Mouse (Mus musculus) mouse trophoblast stem cell (cell line): ENCODE measurements around the gene St6galnac3.

Experiments used
- in situ Hi-C, 2 experiments: fragments of 300-500 bp; cut with MseI, MboI; formaldehyde crosslinking; loops; 2 replicates in 1 of 2; 3 replicates in 1 of 2; pipeline ENCODE4 v1.15.1; 2025

Gene St6galnac3

DNA sequence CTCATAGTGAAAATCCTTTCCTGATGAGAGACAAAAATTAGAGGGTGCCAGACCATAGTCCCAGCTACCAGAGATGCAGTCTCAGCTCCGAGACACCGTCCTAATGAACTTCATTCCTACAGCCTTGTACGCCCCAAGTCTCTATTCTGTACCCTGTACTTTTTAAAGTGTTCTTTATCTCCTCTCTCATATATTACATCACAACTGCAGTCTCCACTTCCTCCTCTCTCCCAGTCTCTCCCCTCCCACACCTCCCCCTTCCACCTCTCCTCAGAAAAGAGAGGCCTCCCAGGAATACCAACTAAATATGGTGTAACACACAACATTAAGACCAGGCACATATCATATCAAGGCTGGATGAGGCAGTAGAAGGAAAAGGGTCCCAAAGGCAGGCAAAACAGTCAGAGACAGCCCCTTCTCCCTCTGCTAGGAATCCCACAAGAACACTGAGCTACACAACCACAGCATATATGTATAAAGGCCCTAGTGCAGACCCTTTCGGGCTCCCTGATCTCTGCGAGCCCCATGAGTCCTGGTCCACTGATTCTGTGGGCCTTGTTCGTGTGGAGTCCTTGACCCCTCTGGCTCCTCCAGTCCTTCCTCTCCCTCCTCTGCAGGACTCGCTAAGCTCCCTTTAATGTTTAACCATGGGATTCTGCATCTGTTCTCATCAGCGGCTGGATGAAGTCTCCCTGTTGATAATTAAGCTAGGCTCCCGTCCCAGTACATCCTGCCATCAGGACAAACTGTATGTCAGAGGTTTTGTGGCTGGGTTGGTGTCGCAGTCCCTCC is 502.2 kb downstream of the St6galnac3 start:
- in situ Hi-C loops, result no loop called here

- in situ Hi-C loops, result no loop called here
Measured at GRCm38 (mm10) chr3:153219391-153219790, 505.6 kb downstream of the St6galnac3 start.

- in situ Hi-C loops, result no loop called here
Measured at GRCm38 (mm10) chr3:153208186-153208585, 516.8 kb downstream of the St6galnac3 start.

- in situ Hi-C loops, result no loop called here
Measured at GRCm38 (mm10) chr3:153204046-153204445, 520.9 kb downstream of the St6galnac3 start.

DNA sequence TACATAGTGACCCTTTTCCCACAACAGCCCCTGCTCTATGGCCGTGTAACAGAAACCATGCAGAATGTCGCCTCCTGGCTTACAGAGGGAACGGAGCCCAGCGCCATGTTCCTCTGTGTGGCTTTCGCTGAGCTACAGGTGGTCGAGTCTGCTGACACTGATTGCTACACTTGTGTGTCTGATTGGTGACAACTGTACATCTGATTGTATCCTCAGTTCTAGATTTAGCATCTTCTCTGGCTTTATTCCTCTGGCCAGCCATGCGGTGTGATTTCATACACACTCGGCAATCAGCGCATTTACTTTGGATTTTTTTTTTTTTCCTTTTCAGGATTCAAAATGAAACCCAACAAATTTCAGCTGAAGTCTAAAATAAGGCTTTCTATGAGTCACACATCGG is 523.1 kb downstream of the St6galnac3 start:
- in situ Hi-C loops, result no loop called here

DNA sequence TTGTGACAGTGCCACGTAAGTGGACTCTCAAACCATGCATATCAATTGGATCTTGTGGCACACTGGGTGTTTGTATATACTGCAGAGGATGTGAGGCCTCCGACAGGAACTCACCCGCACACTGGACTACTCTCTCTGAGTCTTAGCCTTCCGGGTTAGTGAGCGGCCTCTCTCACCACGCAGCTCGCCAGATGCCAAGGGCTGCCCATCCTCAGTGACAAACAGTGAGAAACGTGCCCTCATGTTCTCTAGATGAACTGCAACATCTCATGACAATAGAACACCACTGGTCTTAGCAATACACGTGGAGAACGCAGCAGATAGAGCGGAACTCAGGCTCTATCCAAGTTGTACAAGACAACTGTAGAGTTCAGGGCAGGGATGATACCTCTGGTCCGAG is 524.2 kb downstream of the St6galnac3 start:
- in situ Hi-C loops, result no loop called here

DNA sequence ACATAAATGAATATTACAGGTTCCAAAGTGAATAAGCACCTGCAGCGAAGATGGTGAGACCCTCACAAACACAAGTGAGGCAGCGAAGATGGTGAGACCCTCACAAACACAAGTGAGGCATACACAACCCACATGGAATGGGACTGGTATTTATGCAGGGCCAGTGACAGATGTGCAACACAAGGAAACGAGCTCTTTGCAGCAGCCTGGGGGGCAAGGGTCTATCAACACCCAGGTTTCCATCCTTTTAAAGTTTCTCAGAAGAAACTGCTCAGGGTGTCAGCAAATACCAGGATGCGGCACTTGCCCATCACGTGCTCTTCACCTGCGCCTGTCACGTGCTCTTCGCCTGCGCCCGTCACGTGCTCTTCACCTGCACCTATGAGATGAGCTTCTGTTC is 524.9 kb downstream of the St6galnac3 start:
- in situ Hi-C loops, result no loop called here

GRCm38 (mm10) chr3:153199251-153199650 is 525.7 kb downstream of the St6galnac3 start:
- in situ Hi-C loops, result no loop called here

- in situ Hi-C loops, result no loop called here
Measured at GRCm38 (mm10) chr3:153198514-153198913, 526.5 kb downstream of the St6galnac3 start.

DNA sequence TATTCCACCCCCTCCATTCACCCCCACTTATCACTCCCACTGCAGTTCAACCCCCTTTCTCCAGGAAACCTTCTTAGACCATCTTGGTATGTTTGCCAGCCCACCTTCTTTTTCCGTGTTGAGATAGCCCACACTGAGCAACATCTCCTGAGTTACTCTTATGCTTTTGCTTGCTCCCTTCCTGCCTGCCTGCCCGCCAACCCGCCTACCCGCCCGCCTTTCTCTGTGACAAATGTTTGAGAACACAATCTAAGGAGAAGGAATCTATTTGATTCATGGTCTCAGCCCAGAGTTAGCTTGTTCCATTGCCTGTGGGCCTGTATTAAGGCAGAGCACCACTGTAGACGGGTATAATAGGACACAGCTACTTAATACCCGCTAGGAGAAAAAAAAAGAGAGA is 531.9 kb downstream of the St6galnac3 start:
- in situ Hi-C loops, result no loop called here

DNA sequence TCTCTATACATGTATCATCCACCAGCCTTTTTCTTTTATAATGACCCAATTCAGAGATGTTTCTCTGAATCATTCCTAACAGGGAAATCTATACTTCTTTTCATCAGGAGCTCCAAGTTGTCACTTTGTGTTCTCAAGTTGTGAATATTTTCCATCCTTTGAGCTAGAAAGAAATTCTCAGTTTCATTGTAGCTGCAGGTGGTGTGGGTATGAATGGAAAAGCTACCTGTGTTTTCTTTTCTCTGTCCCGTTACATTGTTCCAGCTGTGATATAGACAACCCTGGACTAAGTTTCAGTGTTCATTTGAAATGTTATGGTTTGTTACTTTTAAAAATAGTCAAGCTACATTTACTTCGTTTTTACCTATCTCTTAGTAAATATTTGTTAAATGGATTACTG is 534.2 kb downstream of the St6galnac3 start:
- in situ Hi-C loops, result no loop called here

- in situ Hi-C loops, result no loop called here
Measured at GRCm38 (mm10) chr3:153189685-153190467, 535.1 kb downstream of the St6galnac3 start.

DNA sequence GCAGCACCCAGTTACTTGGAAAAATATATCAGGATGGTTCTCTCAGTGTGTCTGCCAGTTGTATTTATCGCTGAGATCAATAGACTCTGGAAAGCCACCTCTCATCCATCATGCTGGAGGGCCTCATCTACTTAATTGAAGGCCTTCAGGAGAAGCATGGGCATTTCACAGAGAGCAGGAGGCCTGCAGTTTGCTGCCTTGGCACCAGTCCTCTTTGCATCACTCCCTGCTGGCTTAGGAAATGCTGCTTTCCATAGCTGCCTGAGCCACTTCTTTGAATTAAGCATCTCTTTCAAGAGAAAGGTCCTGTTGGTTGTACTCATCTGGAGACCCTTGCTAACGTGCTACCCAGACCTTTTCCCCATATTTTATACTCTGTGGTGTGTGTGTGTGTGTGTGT is 536.8 kb downstream of the St6galnac3 start:
- in situ Hi-C loops, result no loop called here

DNA sequence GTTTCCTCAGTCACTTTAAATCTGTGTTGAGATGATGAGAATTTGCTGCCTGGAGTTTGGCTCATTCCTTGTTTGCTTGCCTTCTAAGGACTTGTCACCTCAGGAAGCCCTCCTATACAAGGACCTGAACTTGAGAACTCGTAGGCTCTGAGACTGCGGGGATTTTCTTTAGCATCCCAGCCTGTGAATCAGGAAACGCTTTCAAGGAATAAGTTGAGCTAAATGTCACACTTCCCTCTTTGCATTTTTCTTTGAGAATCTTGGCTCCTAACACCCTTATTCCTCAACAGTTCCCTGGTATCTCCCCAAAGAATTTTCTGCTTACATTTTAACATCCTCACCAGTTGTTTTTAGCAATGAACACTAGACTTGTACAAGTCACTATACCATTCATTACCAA is 539.9 kb downstream of the St6galnac3 start:
- in situ Hi-C loops, result no loop called here

DNA sequence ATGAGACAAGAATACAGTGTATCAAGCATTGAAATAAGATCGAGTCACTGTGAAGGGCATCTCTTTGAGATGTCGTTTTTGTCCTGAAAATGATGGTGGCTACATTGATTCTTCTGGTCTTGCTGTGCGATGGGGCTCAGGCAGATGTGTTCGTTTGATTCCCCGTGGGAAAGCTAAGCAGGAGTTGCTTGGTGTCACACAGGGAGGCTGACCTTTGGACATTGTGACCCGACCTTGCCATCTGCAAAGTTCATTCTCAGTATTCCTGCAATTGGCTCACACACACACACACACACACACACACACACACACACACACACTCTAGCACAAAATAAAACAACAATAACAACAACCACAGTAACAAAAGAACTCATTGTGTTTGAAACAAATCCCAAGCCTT is 543.7 kb downstream of the St6galnac3 start:
- in situ Hi-C loops, result no loop called here

- in situ Hi-C loops, result no loop called here
Measured at GRCm38 (mm10) chr3:153176749-153177148, 548.2 kb downstream of the St6galnac3 start.

DNA sequence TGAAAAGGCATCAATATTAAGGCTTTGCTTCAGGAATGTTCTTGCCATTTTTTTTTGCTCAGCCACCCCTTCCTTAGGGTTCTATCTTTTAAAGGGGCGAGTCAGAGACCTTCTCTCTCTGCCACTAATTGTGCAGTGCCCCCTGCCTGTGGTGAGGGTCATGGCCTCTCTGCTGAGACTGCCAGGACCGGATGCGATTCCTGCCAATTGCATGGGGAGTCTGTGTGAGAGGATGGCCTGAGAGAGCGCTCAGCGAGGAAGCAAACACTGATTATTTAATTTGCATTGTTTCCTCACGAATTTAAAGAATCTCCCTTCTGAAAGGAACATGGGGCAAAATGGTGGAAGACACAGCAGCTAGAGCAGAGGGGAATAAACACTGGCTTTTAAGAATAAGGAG is 548.6 kb downstream of the St6galnac3 start:
- in situ Hi-C loops, result no loop called here

DNA sequence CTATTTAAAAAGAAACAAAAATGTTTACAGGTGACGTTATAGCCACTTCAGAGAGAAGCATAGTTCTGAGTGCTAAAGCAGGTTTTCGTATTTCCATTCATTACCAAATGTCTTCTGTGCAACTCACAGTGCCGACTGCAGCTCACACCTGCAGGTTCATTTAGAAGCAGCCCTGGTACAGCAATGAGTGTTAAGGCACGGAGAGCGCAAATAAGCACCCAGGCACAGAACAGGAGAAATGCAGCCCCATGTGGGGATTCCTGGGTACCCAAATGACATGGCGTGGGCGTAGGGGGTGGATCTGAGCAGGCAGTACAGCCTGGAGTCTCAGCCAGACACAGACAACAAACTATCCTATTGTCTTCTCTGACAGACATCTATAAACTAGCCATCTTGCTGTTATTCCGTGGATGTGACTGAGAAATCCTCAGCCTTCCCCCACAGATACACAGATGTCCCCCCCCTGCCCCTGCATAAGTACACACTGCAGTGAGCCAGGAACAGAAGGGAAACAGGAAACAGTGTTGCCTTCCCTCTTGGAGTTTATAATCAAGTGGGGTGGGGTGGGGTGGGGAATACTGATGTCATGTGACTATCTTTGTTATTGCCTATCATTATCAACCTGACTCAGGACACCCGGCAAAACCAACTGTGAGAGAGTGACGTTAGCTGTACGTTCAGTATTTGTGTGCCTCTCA is 550.5 kb downstream of the St6galnac3 start:
- in situ Hi-C loops, result no loop called here

GRCm38 (mm10) chr3:153173567-153173966 is 551.4 kb downstream of the St6galnac3 start:
- in situ Hi-C loops, result no loop called here

DNA sequence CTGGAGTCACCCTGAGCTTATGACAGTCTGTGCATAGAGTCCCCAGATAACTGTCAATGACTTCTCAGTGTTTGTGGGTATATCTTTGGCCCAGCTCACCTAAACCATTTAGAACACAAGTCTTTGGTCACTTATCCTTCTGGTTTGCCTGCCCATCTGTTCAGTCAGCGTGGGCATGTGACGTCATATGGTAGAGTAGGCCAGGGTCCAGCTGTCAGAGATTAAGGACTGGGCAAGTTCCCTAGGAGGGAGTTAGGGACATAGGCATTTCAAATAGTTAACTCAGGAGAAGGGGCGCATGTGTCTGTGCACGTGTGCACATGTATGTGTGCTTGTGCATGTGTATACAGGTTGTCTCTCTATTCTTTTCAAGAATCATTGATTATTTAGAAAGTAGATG is 554.8 kb downstream of the St6galnac3 start:
- in situ Hi-C loops, result no loop called here

DNA sequence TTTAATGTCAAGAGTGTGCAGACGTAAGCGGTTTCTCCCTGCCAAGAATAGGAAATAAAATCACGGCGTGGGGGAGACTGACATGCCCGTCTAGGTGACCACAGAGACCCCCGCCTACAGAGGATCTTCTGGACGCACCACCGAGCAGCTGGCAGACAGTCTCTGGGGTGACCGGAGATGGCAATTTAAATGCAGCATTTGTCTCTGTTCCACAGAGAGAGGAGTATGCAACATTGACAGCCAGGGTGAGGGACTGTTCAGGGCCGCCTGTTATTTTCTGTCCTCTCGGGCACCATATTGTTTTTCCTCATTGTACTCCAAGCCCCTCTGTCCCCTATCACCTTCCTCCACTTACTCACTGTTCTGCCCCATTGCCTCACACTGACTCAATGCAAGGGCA is 555.2 kb downstream of the St6galnac3 start:
- in situ Hi-C loops, result no loop called here

DNA sequence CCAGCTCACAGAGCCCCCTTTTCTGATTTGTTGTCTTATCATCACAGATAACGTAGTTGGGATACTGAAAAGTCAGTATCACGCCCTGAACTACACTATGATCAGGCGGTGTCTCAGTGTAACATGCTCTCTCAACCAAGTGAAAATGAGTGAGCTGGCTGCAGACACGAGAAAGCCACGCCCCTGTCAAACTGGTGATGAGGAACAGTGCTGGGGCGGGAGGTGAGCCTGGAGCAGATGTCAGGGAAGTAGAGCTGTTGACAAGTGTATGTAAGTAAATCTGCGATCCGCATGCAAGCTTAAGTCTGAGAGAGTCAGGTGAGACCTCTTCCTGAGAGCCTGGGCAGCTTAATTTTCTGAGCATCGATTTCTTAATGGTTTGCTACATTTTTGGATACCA is 563.3 kb downstream of the St6galnac3 start:
- in situ Hi-C loops, result no loop called here
